Mouse (Mus musculus): ENCODE results near the gene V1ra8. TPM values are rescaled to one million over a fixed set of nuclear protein-coding genes. Genes with fewer than 3 reads are reported as not detected.
"Not testable (repeated sequence)": the region's sequence is repeated elsewhere in the genome, so short reads cannot be mapped to it uniquely, and the experiment has no call there.

Gene V1ra8
- not detected in 2 replicates for total RNA-seq (2017)

GRCm38 (mm10) chr6:90202493-90202892, at the start of gene V1ra8:
Gene V1ra8, plus strand, starts transcription at chr6:90202793.
- ATAC-seq (replicated peaks in 1 of 2; ENCODE audit: insufficient read depth in 1 of 2, low FRiP score in 2 of 2, low TSS enrichment in 1 of 2, low read depth in 1 of 2, poor library complexity in 2 of 2, severe bottlenecking in 2 of 2) = not testable (repeated sequence)

GRCm38 (mm10) chr6:90160139-90160538, 42.5 kb upstream of the V1ra8 start:
- ATAC-seq (replicated peaks in 1 of 2; ENCODE audit: insufficient read depth in 1 of 2, low FRiP score in 2 of 2, low TSS enrichment in 1 of 2, low read depth in 1 of 2, poor library complexity in 2 of 2, severe bottlenecking in 2 of 2) = no peak

- no peak for ATAC-seq (replicated peaks in 1 of 2; ENCODE audit: insufficient read depth in 1 of 2, low FRiP score in 2 of 2, low TSS enrichment in 1 of 2, low read depth in 1 of 2, poor library complexity in 2 of 2, severe bottlenecking in 2 of 2)
These were observed 28.1 kb upstream of the V1ra8 start, which contains the start of gene Vmn1r52 for GRCm38 (mm10) chr6:90174508-90174907. Gene Vmn1r52, plus strand, starts transcription at chr6:90174808.

- ATAC-seq (replicated peaks in 1 of 2; ENCODE audit: insufficient read depth in 1 of 2, low FRiP score in 2 of 2, low TSS enrichment in 1 of 2, low read depth in 1 of 2, poor library complexity in 2 of 2, severe bottlenecking in 2 of 2) = no peak
These were observed 21.7 kb downstream of the V1ra8 start, which contains the start of gene Vmn1r53 for GRCm38 (mm10) chr6:90224338-90224737. Gene Vmn1r53, minus strand, starts transcription at chr6:90224438.

GRCm38 (mm10) chr6:90232114-90232513, 29.5 kb downstream of the V1ra8 start:
- not testable (repeated sequence) for ATAC-seq (replicated peaks in 1 of 2; ENCODE audit: insufficient read depth in 1 of 2, low FRiP score in 2 of 2, low TSS enrichment in 1 of 2, low read depth in 1 of 2, poor library complexity in 2 of 2, severe bottlenecking in 2 of 2)

GRCm38 (mm10) chr6:90232681-90233080, 30.1 kb downstream of the V1ra8 start:
- ATAC-seq (replicated peaks in 1 of 2; ENCODE audit: insufficient read depth in 1 of 2, low FRiP score in 2 of 2, low TSS enrichment in 1 of 2, low read depth in 1 of 2, poor library complexity in 2 of 2, severe bottlenecking in 2 of 2) = no peak

- no peak for ATAC-seq (replicated peaks in 1 of 2; ENCODE audit: insufficient read depth in 1 of 2, low FRiP score in 2 of 2, low TSS enrichment in 1 of 2, low read depth in 1 of 2, poor library complexity in 2 of 2, severe bottlenecking in 2 of 2)
These were observed 41.4 kb downstream of the V1ra8 start for GRCm38 (mm10) chr6:90244019-90244418.

GRCm38 (mm10) chr6:90246000-90246399, 43.4 kb downstream of the V1ra8 start, which contains the start of gene Vmn1r54:
Gene Vmn1r54, plus strand, starts transcription at chr6:90246300.
- no peak for ATAC-seq (replicated peaks in 1 of 2; ENCODE audit: insufficient read depth in 1 of 2, low FRiP score in 2 of 2, low TSS enrichment in 1 of 2, low read depth in 1 of 2, poor library complexity in 2 of 2, severe bottlenecking in 2 of 2)

Other genes with a start within 250 kb of the V1ra8 start
- not detected in 2 replicates for gene Vmn1r46, start 233.5 kb upstream of the V1ra8 start, total RNA-seq (2017)
- gene Vmn1r47, start 186.6 kb upstream of the V1ra8 start, total RNA-seq (2017) = not detected in 2 replicates
- not detected in 2 replicates for gene Vmn1r48, start 166.0 kb upstream of the V1ra8 start, total RNA-seq (2017)
- gene Vmn1r49, start 124.3 kb upstream of the V1ra8 start, total RNA-seq (2017) = not detected in 2 replicates
- gene Vmn1r50, start 101.4 kb upstream of the V1ra8 start, total RNA-seq (2017) = not detected in 2 replicates
- gene Vmn1r51, start 80.2 kb upstream of the V1ra8 start, total RNA-seq (2017) = not detected in 2 replicates
- gene Vmn1r52, start 28.0 kb upstream of the V1ra8 start, total RNA-seq (2017) = not detected in 2 replicates
- gene Vmn1r53, start 21.6 kb downstream of the V1ra8 start, total RNA-seq (2017) = not detected in 2 replicates
- not detected in 2 replicates for gene Vmn1r54, start 43.5 kb downstream of the V1ra8 start, total RNA-seq (2017)
- not detected in 2 replicates for gene BC048671, start 98.4 kb downstream of the V1ra8 start, total RNA-seq (2017)
- 1.4 TPM in 1 of 2 replicates, not detected in the other for gene Chst13, start 122.4 kb downstream of the V1ra8 start, total RNA-seq (2017)
- not detected in 2 replicates for gene Uroc1, start 130.5 kb downstream of the V1ra8 start, total RNA-seq (2017)
- gene Zxdc, start 166.7 kb downstream of the V1ra8 start, total RNA-seq (2017) = 18.7 and 20.3 TPM in 2 replicates
- not detected in 2 replicates for gene Cfap100, start 226.0 kb downstream of the V1ra8 start, total RNA-seq (2017)